Mouse (Mus musculus): ENCODE data around the gene Htr2b. TPM values are rescaled to one million over a fixed set of nuclear protein-coding genes. Genes with fewer than 3 reads are reported as not detected.

The Htr2b gene
- total and polyA plus RNA-seq, 2 experiments, result not detected

GRCm38 (mm10) chr1:86147557-86147956 lies 35.8 kb upstream of the Htr2b start:
- H3K4me1 ChIP-seq (ENCODE audit: control insufficient read depth, insufficient read depth, low read length), result no peaks in the 10 kb centered on the region
- H3K36me3 ChIP-seq (ENCODE audit: control insufficient read depth, insufficient read depth, low read length), result no peaks in the 10 kb centered on the region
- no peaks in the 10 kb centered on the region for H3K79me2 ChIP-seq (ENCODE audit: control insufficient read depth, insufficient read depth, low read length)
- H3K4me3 ChIP-seq (ENCODE audit: insufficient read depth, low read depth, low read length), result no peak overlapping the region
- no peaks in the 10 kb centered on the region for H3K27me3 ChIP-seq (ENCODE audit: control insufficient read depth, insufficient read depth, low read length)
- DNase-seq (ENCODE audit: extremely low read depth, low read depth, low spot score), result no peak
- H3K9ac ChIP-seq (ENCODE audit: low read depth, low read length), result no peak overlapping the region
- H3K27ac ChIP-seq (replicated peaks; ENCODE audit: insufficient read depth, low read depth, low read length), result no peak overlapping the region
- TF ChIP-seq POLR2A (IDR thresholded peaks at IDR 0.05; ENCODE audit: extremely low read depth, insufficient read depth, low read length) (no peak), CTCF (IDR thresholded peaks at IDR 0.05; ENCODE audit: low read depth, low read length) (no peak)
- WGBS, result 66% methylated on average over 5 of the region's 5 CpGs

GRCm38 (mm10) chr1:86146293-86146692 lies 34.5 kb upstream of the Htr2b start:
- H3K79me2 ChIP-seq (ENCODE audit: control insufficient read depth, insufficient read depth, low read length), result no peaks in the 10 kb centered on the region
- no peak for DNase-seq (ENCODE audit: extremely low read depth, low read depth, low spot score)
- WGBS, result 90% methylated on average over 5 of the region's 5 CpGs
- H3K27me3 ChIP-seq (ENCODE audit: control insufficient read depth, insufficient read depth, low read length), result no peaks in the 10 kb centered on the region
- no peak overlapping the region for H3K4me3 ChIP-seq (ENCODE audit: insufficient read depth, low read depth, low read length)
- H3K9ac ChIP-seq (ENCODE audit: low read depth, low read length), result no peak overlapping the region
- no peaks in the 10 kb centered on the region for H3K36me3 ChIP-seq (ENCODE audit: control insufficient read depth, insufficient read depth, low read length)
- H3K27ac ChIP-seq (replicated peaks; ENCODE audit: insufficient read depth, low read depth, low read length), result no peak overlapping the region
- TF ChIP-seq CTCF (IDR thresholded peaks at IDR 0.05; ENCODE audit: low read depth, low read length) (no peak), POLR2A (IDR thresholded peaks at IDR 0.05; ENCODE audit: extremely low read depth, insufficient read depth, low read length) (no peak)
- H3K4me1 ChIP-seq (ENCODE audit: control insufficient read depth, insufficient read depth, low read length), result no peaks in the 10 kb centered on the region

GRCm38 (mm10) chr1:86144001-86144944 lies 32.5 kb upstream of the Htr2b start:
- H3K4me1 ChIP-seq (ENCODE audit: control insufficient read depth, insufficient read depth, low read length), result no peaks in the 10 kb centered on the region
- no peaks in the 10 kb centered on the region for H3K79me2 ChIP-seq (ENCODE audit: control insufficient read depth, insufficient read depth, low read length)
- H3K27me3 ChIP-seq (ENCODE audit: control insufficient read depth, insufficient read depth, low read length), result no peaks in the 10 kb centered on the region
- H3K27ac ChIP-seq (replicated peaks; ENCODE audit: insufficient read depth, low read depth, low read length), result no peak overlapping the region
- no peak overlapping the region for H3K4me3 ChIP-seq (ENCODE audit: insufficient read depth, low read depth, low read length)
- DNase-seq (ENCODE audit: extremely low read depth, low read depth, low spot score), result no peak
- 79% methylated on average over 21 of the region's 21 CpGs for WGBS
- peaks cover 6% of the 10 kb centered on the region for H3K36me3 ChIP-seq (ENCODE audit: control insufficient read depth, insufficient read depth, low read length)
- TF ChIP-seq POLR2A (IDR thresholded peaks at IDR 0.05; ENCODE audit: extremely low read depth, insufficient read depth, low read length) (no peak), CTCF (IDR thresholded peaks at IDR 0.05; ENCODE audit: low read depth, low read length) (peak; percentile 19; the same call in 1 of the 2 replicates)
- H3K9ac ChIP-seq (ENCODE audit: low read depth, low read length), result no peak overlapping the region

- H3K27me3 ChIP-seq (ENCODE audit: control insufficient read depth, insufficient read depth, low read length), result no peaks in the 10 kb centered on the region
- TF ChIP-seq POLR2A (IDR thresholded peaks at IDR 0.05; ENCODE audit: extremely low read depth, insufficient read depth, low read length), result no peak
- no peak for TF ChIP-seq CTCF (IDR thresholded peaks at IDR 0.05; ENCODE audit: low read depth, low read length)
- 80% methylated on average over 4 of the region's 4 CpGs for WGBS
- DNase-seq (ENCODE audit: extremely low read depth, low read depth, low spot score), result no peak
- peaks cover 11% of the 10 kb centered on the region for H3K36me3 ChIP-seq (ENCODE audit: control insufficient read depth, insufficient read depth, low read length)
- H3K27ac ChIP-seq (replicated peaks; ENCODE audit: insufficient read depth, low read depth, low read length), result no peak overlapping the region
- no peak overlapping the region for H3K9ac ChIP-seq (ENCODE audit: low read depth, low read length)
- H3K4me1 ChIP-seq (ENCODE audit: control insufficient read depth, insufficient read depth, low read length), result no peaks in the 10 kb centered on the region
- H3K4me3 ChIP-seq (ENCODE audit: insufficient read depth, low read depth, low read length), result no peak overlapping the region
- no peaks in the 10 kb centered on the region for H3K79me2 ChIP-seq (ENCODE audit: control insufficient read depth, insufficient read depth, low read length)
Measured at GRCm38 (mm10) chr1:86143165-86143564, 31.4 kb upstream of the Htr2b start.

- Histone ChIP-seq H3K4me3 (ENCODE audit: insufficient read depth, low read depth, low read length) (no peak overlapping the region), H3K36me3 (ENCODE audit: control insufficient read depth, insufficient read depth, low read length) (peaks cover 25% of the 10 kb centered on the region), H3K27ac (replicated peaks; ENCODE audit: insufficient read depth, low read depth, low read length) (no peak overlapping the region), H3K9ac (ENCODE audit: low read depth, low read length) (no peak overlapping the region), H3K27me3 (ENCODE audit: control insufficient read depth, insufficient read depth, low read length) (no peaks in the 10 kb centered on the region), H3K79me2 (ENCODE audit: control insufficient read depth, insufficient read depth, low read length) (no peaks in the 10 kb centered on the region), H3K4me1 (ENCODE audit: control insufficient read depth, insufficient read depth, low read length) (no peaks in the 10 kb centered on the region)
- TF ChIP-seq POLR2A (IDR thresholded peaks at IDR 0.05; ENCODE audit: extremely low read depth, insufficient read depth, low read length) (no peak), CTCF (IDR thresholded peaks at IDR 0.05; ENCODE audit: low read depth, low read length) (no peak)
- no peak for DNase-seq (ENCODE audit: extremely low read depth, low read depth, low spot score)
- 90% methylated on average over 3 of the region's 3 CpGs for WGBS
Measured at GRCm38 (mm10) chr1:86141081-86141480, 29.3 kb upstream of the Htr2b start.

GRCm38 (mm10) chr1:86135315-86135714 lies 23.5 kb upstream of the Htr2b start:
- H3K4me1 ChIP-seq (ENCODE audit: control insufficient read depth, insufficient read depth, low read length), result no peaks in the 10 kb centered on the region
- H3K27me3 ChIP-seq (ENCODE audit: control insufficient read depth, insufficient read depth, low read length), result no peaks in the 10 kb centered on the region
- no peaks in the 10 kb centered on the region for H3K79me2 ChIP-seq (ENCODE audit: control insufficient read depth, insufficient read depth, low read length)
- no peak for DNase-seq (ENCODE audit: extremely low read depth, low read depth, low spot score)
- peaks cover 68% of the 10 kb centered on the region for H3K36me3 ChIP-seq (ENCODE audit: control insufficient read depth, insufficient read depth, low read length)
- WGBS, result 95% methylated on average over 6 of the region's 6 CpGs
- TF ChIP-seq POLR2A (IDR thresholded peaks at IDR 0.05; ENCODE audit: extremely low read depth, insufficient read depth, low read length) (no peak), CTCF (IDR thresholded peaks at IDR 0.05; ENCODE audit: low read depth, low read length) (no peak)
- no peak overlapping the region for H3K9ac ChIP-seq (ENCODE audit: low read depth, low read length)
- H3K4me3 ChIP-seq (ENCODE audit: insufficient read depth, low read depth, low read length), result no peak overlapping the region
- H3K27ac ChIP-seq (replicated peaks; ENCODE audit: insufficient read depth, low read depth, low read length), result no peak overlapping the region

Measured in liver, adult 2 months (tissue).